Mouse (Mus musculus) CD4-positive, CD25-positive, alpha-beta regulatory T cell, adult 2 months (primary cell): ENCODE results near the gene Col13a1.

Experiments used
- DNase-seq: peaks from one replicate; pipeline ENCODE4 v3.0.0-alpha.2; 2012; ENCODE audit warnings: low read depth, low spot score

Gene Col13a1

DNA sequence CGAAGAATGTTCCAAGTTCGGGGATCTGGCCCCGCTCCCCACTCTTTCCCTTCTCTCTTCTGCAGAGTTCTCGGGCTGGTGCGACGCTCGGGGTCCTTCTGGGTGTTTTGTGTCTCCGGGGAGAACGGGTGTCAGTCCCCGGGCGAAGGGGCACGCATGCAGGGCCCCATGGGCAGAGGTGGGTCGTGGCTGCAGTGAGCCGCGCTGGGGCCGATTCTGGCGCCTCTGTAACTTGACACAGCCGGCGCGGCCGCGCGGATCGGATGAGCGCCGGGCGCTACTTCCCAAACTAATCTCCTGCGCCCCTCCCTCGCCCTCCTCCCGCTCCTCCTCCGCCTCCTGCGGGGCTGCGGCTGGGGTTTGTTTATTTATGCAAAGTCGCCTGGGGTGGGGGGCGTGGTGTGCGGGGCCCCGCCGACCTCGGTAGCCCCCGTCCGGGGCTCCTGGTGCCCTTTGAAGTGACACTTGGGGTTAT is at the start of gene Col13a1:
Gene Col13a1, minus strand, starts transcription at position 243 of the 475 bp plus-strand sequence.
- no peak for DNase-seq

- DNase-seq = no peak
Observed at GRCm38 (mm10) chr10:62027699-62028098, 48.8 kb upstream of the Col13a1 start.

DNA sequence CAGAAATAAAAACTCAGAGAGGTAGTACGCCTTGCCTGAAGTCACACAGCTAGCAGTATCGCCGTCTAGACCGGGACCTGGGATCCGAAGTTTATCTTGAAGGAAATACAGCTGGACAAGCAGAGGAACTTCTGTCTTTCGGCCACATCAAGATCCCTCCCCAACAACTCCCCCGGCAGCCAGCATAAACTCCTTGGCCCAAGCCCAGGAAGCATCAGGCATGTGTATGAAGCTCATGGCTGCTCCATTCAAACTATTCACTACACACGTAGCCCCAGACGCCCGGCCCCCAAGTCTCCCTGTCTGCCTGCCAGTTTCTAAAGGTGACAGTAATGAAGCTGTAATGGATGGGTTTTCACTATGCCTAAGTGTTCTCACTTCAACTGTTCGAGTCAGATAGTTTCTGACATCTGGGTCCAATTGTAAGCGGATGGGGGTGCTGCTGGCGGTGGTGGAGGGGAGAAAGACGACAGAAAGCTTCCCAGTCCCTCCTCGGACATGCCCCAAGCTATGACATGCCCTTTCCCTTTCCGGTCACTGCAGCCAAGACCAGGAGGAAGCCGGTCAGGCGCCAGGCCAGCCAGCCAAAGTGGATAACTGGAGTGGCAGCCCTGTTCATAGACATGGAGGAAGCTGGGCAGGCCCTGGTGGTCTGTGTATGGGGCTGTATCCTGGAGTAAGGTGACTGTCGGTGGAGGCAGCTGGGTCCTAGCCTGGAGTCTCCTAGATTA is 45.1 kb upstream of the Col13a1 start:
- DNase-seq = no peak

GRCm38 (mm10) chr10:62020068-62020620 is 41.2 kb upstream of the Col13a1 start:
- no peak for DNase-seq

- no peak for DNase-seq
Observed at GRCm38 (mm10) chr10:62019386-62020067, 40.6 kb upstream of the Col13a1 start.

- no peak for DNase-seq
Observed at GRCm38 (mm10) chr10:62016947-62017346, 38.0 kb upstream of the Col13a1 start.

GRCm38 (mm10) chr10:62013190-62013589 is 34.3 kb upstream of the Col13a1 start:
- DNase-seq = no peak

GRCm38 (mm10) chr10:62012371-62012770 is 33.5 kb upstream of the Col13a1 start:
- DNase-seq = no peak

DNA sequence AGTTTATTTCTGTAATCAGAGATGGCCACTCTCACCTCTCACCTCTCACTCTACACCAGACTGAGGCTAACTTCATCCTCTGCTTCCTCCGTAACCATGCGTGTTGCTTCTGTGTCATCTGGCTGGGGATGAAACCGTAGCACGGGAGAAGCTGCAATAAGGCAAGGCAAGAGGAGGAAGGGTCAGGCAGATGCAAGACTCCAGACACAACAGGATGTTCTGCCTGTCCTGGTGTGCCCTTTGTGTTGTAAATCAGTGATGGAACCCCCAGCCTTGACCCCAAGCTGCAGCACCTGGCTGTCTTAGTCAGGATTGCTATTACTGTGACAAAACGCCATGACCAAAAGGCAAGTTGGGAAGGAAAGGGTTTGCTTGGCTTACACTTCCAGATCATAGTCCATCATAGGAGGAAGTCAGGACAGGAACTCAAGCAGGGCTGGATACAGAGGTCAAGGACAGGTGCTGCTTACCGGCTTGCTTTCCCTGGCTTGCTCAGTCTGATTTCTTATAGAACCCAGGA is 31.1 kb upstream of the Col13a1 start:
- no peak for DNase-seq

- DNase-seq = no peak
Observed at GRCm38 (mm10) chr10:62007958-62008357, 29.1 kb upstream of the Col13a1 start.

- DNase-seq = no peak
Observed at GRCm38 (mm10) chr10:62006371-62006770, 27.5 kb upstream of the Col13a1 start.

DNA sequence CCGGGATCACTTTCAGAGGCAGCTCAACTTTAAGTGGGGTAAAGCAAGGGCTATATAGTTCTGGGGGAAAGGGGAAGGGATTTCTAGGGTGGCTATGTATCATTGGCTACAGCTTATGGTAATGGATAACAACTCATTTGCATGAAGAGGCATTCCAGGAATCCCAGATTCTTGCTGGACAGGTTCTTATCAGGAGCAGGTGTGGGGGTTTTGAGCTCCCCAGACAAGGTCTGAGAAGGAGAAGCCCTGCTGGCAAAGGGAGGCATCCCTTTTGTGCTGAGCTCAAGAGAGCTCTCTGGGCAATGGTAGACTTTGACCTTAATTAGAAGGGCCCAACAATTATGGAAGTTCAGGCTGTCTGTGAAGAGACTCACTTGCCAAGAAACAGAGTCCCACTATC is 21.3 kb upstream of the Col13a1 start:
- no peak for DNase-seq

DNA sequence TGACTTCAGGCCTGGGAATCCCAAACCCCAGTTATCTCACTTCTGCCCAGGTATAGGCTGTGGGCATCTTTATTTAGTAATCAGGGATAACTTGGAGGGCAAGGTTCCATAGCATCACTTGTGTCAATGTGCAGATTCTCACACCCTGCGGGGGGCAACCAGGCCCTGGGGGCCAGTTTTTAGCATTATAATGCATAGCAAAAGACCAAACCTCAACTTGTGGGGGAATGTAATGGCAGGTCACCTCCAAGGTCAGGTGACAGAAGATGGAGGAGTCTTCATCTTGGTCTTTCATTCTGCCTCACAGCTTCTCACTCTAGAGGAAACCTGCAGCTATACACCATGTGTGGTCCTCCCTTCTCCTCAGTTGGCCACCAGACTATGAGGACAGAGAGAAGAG is 20.9 kb upstream of the Col13a1 start:
- no peak for DNase-seq

DNA sequence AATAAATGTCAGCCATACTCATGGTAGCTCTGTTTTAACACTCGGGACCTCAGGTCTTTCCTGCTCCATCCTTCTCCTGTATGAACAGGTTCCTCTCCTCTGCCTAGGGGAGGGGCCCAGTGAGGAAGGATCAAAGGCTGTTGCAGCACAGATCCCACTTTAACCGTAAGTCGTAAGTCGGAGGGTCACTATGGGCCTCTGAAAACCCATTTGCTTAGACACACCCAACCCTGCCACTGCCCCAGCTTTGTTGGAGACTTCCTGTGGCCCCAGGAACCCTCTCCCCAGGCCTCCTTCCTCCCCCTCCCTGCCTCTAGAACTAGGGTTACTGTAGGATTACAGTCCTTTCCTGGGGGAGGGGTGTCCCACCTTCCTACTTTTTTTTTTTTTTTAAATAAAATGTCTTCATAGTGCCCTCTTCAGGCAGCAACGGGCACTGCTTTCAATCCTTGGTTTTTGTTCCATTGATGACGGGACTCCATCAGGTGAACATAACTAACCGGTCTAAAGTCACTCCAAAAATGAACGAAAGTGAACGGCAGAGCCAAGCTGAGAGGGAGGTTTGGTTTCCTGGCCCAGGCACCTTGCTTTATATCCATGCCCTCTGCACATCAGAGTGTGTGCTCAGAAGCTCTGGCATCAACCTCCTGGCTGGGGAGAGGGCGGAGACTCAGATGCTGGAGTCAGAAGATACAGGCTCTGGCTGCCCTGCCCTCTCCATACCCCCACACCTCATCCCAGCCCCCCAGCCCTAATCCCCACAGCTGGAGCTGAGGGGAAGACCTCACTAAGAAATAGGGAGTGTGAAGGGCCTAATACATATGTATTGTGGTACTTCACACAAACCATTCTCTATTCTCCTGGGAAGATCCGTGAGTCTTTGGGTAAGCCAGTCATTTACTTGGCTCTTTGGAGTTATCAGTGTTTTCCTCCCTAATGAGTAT is 12.8 kb upstream of the Col13a1 start:
- no peak for DNase-seq

DNA sequence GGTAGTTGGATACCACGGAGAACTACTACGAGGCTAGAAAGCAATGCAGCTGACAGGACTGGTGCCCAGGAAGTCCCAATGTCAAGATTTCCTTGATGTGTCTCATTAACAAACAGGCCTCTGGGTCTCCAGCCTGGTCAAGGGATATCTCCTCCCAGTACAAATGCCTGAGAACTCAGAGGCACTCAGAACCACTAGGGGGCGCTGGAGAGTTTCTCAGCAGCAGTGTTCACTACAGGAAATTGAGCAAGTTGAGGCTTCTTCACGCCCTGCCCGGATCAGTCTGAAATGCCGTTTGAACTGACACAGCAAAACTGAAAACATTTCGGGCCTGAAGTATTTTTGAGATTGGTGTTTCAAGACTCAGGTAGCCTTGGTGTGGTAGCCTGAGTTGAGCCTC is 1.5 kb upstream of the Col13a1 start:
- DNase-seq = peak; percentile 72

GRCm38 (mm10) chr10:61978112-61978865 is 619 bp downstream of the Col13a1 start:
- no peak for DNase-seq

DNA sequence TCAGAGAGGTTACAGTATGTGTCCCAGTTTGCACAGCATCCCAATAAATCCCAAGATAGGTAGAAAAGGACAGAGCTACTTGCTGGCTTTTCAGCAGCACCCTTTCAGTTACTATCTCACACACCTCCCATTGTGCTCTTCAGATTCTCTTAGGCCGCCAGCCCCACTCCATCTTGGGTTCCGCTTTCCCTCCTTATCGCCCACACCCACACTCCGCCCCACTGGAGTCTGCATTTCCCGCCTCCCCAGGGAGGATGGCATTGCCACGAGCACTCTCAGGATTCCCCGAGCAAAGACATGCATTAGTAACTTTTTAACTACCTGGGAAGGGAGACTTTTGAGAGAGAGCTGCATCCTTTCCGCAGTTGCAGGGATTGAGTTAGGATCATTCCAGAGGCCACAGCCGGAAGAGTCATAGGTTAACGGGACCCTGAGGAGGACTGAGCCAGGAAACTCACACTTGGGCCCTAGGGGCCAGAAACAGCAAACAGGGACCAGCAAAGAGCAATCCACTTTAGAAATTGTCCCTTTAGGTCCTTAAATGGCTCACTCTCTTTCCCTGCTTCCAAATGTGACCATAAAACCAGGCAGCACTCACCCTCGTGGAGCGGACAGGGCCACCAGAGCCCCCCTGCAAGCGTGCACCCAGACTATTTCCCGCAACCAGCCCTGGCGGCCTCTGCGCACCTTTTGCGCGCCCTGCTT is 1.4 kb downstream of the Col13a1 start:
- no peak for DNase-seq

DNA sequence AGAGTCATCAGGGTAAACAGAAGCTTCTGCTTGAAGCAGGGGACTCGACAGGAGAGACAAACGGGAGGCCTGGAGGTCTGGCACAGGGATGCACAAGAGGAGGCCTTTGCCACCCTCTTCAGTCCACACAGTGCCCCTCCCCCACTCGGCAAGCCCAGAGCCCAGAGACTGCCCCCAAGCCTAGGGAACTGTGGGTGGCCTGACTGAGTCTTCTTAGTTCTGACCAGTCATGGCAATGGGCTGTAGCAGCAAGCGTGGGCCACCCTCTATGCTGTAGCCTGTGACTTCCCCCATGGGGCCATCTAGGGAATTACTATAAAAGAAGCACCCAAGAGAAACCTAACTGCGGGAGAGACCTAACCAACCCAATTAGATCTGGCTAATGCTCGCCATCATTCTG is 1.9 kb downstream of the Col13a1 start:
- DNase-seq = no peak

GRCm38 (mm10) chr10:61974581-61974980 is 4.3 kb downstream of the Col13a1 start:
- DNase-seq = no peak

DNA sequence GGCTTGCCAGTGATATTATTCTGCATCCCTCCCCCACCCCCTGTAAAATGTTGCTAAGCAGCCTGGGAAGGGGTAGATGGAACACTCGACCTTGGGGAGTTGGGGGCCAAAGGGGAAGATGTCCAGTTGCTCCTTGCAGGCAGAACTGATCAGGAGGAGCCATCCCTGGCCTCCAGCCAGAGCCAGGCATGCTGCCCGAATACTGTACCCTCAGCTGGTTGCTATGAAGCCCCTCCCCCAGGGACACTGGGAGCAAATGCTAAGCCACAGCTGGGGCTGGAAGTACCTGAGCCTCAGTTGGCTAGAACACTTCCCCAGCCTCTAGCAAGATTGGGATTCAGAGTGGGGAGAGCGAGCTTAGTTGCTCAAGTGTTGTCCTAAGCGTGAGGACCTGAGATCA is 6.9 kb downstream of the Col13a1 start:
- DNase-seq = no peak
